Mouse (Mus musculus) induced T-regulatory cell, adult 2 months (primary cell): ENCODE results near the gene Hoxc13.
A peak's percentile ranks its signal among the peaks of the same experiment; 100 is the strongest.

Experiments used
- DNase-seq: peaks from one replicate; pipeline ENCODE4 v3.0.0-alpha.2; 2012; ENCODE audit warnings: low read depth

Gene Hoxc13

DNA sequence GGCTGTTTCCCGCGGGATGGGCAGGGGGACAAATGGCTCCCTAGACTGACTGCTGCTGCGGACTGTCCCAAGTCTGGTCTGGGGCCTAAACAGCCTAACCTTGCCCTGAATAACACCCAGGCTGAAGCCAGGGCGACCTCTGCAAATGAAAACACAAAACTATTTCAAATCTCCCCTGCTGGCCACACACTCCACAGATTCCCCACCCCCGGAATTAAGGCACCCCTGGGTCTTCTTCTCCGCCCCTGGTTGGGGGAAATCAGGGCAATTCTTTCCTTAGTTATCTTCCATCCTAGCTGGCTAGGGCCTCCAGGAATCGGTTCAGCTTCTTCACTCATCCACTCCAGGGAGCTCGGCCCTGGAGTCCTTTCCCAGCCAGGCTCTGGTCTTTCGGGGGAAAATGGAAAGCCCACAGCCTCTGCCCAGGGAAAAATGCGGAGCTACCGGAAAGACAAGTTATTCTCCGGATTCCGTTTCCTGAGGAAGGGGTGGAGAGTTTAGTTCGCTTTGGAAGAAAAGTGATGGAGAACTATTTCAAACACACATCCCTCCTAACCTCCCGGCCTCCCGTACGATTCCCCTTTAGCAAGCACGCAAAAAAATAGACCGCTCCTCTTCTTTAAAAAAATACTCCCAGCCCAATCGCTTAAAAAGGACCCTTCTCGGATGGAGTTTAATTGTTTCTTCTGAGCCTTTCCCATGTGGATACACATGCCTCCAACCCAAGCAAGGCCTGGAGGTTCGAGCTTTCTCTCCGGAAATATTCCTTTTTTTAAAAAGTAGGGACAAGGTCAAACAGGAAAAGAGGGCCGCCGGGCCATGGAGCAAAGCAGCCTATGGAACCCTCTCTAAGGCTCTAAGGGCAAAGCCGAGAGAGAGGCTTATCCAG is 44.3 kb downstream of the Hoxc13 start:
- no peak for DNase-seq

DNA sequence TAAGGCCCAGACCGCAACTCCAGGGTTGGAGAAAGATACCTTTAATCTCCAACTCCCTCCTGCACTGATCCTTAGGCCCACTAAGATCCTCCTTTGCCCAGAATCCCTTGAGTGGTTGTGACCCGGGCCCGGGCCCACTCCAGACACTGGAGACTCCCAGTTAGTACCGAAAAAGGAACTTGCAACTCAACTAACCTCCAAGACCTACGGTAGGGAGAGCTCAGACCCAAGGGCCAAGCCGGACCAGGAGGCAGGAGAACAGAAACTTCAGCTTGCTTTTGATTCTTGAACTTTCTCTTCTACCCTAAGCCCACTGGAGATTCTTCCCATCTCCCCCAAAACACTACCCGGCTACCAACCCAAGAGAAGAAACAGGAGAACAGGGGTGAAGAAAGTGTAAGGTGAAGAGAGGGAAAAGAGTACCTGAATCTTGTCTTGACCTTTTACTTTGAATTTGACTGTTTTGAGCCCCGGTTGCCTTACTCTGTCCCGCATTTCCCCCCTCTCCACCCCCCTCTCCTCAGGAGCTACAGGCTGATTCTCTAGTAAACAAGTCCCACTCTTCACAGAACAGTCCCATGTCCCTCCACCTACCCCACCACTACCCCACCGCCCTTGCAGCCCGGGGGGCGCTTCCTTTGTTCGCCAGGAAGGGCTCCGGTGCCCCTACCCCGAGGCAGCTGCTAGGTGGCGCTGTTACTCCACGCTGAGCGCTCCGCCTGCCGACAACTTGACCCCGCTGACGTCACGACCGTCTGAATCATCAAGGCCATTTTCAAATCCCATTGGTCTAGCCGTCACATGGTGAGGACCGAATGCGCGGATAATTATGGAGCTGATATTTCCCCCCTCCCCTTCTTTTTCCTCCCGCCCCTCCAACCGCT is 45.2 kb downstream of the Hoxc13 start:
- DNase-seq = peak; percentile 85

DNA sequence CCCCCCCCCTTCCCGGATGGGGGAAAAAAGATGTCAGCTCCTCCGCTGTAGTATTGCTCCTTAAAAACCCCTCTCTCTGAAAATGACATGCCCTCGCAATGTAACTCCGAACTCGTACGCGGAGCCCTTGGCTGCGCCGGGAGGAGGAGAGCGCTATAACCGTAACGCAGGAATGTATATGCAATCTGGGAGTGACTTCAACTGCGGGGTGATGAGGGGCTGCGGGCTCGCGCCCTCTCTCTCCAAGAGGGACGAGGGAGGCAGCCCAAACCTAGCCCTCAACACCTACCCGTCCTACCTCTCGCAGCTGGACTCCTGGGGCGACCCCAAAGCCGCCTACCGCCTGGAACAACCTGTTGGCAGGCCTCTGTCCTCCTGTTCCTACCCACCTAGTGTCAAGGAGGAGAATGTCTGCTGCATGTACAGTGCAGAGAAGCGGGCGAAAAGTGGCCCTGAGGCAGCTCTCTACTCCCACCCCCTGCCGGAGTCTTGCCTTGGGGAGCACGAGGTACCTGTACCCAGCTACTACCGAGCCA is 45.9 kb downstream of the Hoxc13 start, which contains the start of gene Hoxc10:
Gene Hoxc10, plus strand, starts transcription at position 21 of the 536 bp plus-strand sequence.
- no peak for DNase-seq

DNA sequence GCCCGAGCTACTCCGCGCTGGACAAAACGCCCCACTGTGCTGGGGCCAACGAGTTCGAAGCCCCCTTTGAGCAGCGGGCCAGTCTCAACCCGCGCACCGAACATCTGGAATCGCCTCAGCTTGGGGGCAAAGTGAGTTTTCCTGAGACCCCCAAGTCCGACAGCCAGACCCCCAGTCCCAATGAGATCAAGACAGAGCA is 46.3 kb downstream of the Hoxc13 start, which contains the start of gene Hoxc5:
Gene Hoxc5, plus strand, starts transcription at position 132 of the 199 bp plus-strand sequence.
- DNase-seq = no peak

DNA sequence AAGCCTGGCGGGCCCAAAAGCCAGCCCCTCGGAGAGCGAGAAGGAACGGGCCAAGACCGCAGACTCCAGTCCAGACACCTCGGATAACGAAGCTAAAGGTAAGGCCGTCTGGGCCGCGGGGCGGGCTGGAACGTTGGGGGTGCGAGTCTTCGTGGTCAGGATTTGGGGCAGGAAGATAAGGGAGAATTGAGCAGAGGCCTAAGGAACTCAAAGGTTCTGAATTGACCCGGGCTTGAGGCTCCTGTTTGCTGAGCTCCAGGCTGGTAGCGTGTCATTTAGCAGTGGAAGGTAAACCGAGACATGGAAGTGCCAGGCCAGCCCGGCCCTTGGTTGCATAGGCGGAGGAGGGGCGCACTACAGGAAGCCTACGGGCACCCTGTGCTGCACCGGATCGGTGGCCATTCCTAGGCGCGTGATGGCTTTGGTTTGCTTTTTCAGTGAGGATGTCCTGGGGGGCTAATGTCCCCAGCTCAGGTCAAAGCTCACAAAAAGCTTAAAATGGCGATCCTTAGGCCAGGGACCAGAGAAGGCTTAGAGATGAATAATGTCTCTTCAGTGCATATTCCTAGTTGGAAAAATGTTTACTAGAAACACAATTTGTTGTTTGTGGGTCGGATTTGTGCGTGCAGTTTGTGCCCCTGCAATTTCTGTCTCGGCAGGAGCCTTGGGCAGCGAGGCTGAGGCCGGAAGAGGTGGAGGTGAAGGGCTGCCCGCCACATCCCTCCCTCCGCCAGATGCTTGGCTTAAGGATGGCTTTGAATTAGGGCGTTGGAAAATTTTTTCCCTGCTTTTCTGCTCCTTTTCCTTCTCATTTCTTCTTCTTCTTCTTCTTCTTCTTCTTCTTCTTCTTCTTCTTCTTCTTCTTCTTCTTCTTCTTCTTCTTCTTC is 46.9 kb downstream of the Hoxc13 start:
- DNase-seq = no peak

DNA sequence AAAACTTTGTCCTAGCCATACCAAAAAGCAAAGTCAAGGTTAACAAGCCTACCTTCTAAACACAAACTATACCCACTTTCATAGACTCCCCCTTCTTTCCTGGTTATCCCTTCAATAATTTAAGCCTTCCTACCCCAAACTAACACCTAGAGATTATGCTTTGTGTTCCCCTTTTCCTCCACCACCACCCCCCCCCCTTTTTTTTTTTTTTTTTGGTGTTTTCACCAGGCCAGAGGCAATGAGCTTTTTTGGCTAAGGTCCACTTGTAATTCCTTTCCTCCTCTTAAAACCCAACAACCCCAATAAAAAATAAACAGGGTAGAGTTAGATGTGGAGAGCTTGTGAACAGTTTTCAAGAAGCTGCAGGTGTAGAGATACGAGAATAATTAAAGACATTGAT is 48.4 kb downstream of the Hoxc13 start:
- DNase-seq = no peak

DNA sequence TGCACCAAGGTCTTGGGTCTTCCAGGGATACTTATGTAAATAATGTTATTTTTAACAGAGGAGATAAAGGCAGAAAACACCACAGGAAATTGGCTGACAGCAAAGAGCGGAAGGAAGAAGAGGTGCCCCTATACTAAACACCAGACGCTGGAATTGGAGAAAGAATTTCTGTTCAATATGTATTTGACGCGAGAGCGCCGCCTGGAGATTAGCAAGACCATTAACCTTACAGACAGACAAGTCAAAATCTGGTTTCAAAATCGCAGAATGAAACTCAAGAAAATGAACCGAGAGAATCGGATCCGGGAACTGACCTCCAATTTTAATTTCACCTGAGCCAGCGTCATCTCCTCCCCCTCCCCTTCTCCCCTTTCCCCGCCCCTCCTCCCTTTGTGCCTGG is 49.8 kb downstream of the Hoxc13 start:
- DNase-seq = peak; percentile 45

DNA sequence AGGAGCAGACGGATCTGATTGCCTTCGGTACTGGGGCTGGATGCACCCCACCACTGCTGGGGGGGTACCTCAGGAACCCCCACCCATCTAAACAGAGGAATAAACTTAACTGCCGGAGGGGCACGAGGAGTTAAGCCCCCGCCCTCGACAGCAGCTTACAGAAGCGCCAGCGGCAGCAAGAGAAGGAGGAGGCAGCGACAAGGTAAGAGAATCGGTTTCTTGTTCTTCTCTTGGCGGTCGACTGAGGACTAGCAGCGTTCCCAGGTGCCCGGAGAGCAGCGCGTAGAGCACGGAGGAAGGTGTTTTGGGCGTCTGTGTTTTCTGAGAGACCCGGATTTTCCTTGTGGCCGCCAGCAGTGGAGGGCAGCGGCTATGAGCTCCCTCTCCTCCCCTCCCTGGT is 51.4 kb downstream of the Hoxc13 start:
- no peak for DNase-seq

DNA sequence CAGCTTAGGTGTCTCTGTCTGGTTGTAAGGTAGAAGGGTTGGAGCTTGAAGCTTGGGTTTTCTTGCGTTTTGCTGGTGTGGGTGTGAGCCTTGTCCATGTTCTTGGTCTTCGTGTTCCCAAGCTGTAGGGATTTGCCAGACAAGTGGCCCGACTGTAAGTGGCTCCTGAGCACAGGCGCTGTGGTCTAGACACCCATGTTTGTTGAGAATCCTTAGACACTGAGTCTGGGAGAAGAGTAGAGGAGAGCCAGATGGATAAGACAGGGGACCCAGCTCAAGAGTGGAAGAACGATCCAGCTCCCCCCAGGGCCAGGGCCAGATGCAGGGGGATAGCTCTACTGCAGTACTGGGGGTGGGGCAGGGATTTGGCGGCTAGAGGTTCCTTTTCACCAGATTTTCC is 51.9 kb downstream of the Hoxc13 start:
- no peak for DNase-seq

DNA sequence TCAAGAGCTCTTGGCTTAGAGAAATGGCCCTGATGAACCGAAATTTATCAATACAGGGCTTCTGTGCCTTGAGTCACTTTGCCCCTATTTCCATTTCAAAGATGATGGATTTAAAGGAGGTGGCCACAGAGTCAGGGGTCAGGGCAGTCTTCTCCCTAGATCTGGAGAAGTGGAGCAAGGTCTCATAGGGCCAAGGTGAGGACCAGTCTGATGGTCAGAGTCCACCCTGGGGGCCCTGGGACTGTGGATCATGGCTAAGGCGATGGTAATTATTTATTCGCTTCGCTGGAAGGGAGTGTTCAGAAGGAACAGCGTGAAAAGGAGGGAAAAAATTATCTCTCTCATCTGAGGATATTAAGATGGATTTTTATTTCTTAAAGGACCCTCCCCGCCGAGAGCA is 54.1 kb downstream of the Hoxc13 start:
- no peak for DNase-seq

DNA sequence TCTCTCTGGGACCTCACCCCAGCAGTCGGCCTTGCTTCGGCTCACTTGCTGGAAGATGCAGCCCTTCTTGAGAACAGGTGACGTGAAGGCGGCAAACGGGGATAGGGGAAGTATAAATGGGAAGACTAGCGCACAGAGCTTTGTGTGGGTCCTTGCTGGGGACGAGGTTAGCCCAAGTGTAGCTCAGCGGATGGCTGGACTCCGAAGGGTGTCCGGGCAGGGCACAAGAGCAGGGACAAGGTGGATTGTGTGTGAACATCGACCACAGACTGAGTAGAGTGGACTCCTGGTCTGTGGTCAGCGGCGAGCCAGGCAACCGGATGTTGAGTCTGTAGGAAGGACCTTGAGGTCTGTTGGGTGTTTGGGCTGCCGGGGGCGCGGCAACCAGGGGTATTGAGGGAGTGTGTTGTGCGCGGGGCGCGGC is 54.8 kb downstream of the Hoxc13 start:
- no peak for DNase-seq

DNA sequence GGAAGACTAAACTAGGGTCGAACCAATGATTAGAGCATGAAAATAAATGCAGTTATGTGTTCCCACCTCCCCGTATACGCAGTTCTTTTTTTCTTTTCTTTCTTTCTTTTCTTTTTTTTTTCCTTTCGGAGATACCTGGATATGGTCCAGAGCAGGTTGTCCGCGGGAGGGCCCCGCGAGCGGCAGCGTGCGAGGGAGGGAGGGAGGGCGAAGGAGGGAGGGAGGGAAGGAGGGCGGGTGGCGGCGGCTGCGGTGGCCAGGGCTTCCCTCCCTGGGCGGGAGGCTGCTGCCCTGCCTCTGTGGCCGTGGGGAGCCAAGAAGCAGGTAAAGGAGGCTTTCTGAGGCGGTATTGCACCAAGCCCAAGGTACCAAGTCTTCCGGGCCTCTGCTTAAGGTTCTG is 55.3 kb downstream of the Hoxc13 start, which contains the start of gene Hoxc9:
Gene Hoxc9, plus strand, starts transcription at position 269 of the 400 bp plus-strand sequence.
- DNase-seq = no peak

DNA sequence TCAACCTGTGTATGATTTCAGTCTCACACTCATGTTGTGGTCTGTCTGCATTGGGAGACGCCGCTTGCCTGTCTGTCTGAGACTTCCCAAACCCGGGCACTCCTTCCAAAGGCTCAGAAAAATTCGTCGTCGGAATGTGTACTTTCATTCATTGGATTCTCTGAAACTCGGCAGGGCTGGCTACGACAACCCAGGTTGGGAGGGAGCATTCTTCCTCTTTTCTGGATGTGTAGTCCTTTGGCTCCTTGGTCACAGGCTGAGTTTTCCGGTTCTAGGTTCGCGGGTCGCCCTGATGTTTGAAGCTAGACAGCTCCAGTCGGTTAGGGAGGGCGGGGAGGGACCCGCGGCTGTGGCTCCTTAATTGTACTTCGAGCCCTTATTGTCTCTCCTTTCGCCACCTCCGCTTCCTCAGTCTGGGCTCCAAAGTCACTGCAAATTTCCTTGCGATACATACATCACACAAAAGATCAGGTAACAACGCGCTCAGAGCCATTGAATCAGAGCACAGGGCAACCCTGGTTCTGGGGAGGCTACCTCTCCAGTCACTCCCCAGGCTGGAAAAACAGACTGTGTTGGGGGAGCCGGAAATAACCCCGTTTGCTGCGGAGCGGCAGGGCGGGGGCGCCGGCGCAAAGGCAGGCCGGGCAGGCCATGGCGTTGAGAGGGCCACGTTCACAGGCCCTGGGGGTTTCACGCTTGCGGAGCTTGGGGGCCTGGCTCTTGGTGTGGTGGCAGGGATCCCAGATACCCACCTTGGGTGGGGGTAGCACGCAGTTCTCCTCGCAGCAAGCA is 55.9 kb downstream of the Hoxc13 start:
- peak; percentile 50 for DNase-seq

DNA sequence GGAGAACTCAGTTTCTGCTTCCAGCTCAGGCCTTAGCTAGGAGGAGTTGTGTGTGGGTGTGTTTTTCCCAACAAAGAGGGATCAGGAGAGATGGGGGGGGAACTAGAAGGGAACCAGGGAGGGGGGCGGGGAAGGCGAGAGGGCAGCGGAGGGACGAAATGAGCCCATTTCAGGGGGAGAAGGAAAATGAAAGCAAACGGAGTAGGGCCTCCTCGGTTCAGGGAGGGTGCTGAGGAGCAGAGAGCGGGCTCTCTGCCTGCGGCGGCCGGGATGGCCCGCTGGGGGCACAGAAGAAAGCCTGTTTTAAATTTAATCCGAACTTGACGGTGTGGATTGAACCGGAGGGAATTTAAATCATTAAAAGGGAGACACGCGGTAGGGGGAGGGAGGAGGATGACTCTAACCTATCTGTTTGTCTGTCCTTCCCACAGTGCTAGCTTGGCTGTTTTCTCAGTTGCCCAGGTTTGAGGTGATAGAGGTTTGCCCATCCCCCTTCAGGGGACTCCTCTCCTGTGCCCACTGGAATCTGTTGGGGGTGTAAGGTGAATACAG is 56.6 kb downstream of the Hoxc13 start:
- DNase-seq = peak; percentile 51
